Mouse (Mus musculus): ENCODE measurements at regions not wholly inside any gene's neighbourhood (a gene's known extent, or its start where the extent isn't known, plus 50 kb on each side); places are given as distances from the start of the nearest gene placed in this dataset.

DNA sequence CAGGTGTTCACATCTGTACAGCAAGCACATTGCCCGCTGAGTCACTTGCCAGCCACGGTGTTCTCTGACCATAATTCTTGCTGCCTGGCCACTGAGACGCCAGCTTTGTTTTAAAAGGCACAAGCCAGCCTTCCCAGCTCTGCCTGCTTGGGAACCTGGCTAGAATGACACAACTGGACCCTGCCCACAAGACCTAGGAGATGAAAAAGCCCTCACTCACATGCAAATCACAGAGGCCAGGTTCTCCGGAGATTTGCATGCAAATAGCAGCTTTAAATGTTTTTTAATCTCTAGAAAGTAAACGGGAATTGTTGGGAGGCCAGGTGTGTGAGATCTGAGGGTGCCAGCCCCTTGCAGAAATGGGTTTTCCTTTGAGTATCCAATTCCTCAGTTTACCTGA is 71.9 kb downstream of the 1810010D01Rik start:
- TF ChIP-seq SRF (IDR thresholded peaks at IDR 0.05; ENCODE audit: control insufficient read depth, insufficient read length, low read depth): no peak
- no peak for TF ChIP-seq E2F4 (IDR thresholded peaks at IDR 0.05; ENCODE audit: insufficient read depth)
- TF ChIP-seq MAX (IDR thresholded peaks at IDR 0.05; ENCODE audit: low read depth): no peak
- TF ChIP-seq POLR2AphosphoS2 (IDR thresholded peaks at IDR 0.05; ENCODE audit: insufficient read length, low read depth): no peak
- no peak for TF ChIP-seq USF1 (IDR thresholded peaks at IDR 0.05; ENCODE audit: low read depth)
- TF ChIP-seq MYOD1 (IDR thresholded peaks at IDR 0.05; ENCODE audit: control insufficient read depth in 1 of 3, insufficient read length in 2 of 3, low read depth in 2 of 3): no peak
- TF ChIP-seq MYOG (IDR thresholded peaks at IDR 0.05; ENCODE audit: control insufficient read depth in 1 of 3, insufficient read depth in 1 of 3, insufficient read length in 2 of 3, low read depth in 2 of 3): no peak
- no peak for TF ChIP-seq CEBPB (IDR thresholded peaks at IDR 0.05; ENCODE audit: insufficient read depth, poor library complexity, severe bottlenecking)
- TF ChIP-seq TCF12 (IDR thresholded peaks at IDR 0.05; ENCODE audit: insufficient read depth, poor library complexity, severe bottlenecking): no peak
- TF ChIP-seq REST (IDR thresholded peaks at IDR 0.05; ENCODE audit: insufficient read depth, insufficient read length): no peak
- no peak for TF ChIP-seq POLR2A (IDR thresholded peaks at IDR 0.05; ENCODE audit: insufficient read length, low read depth)
- no peak for TF ChIP-seq TCF3 (IDR thresholded peaks at IDR 0.05; ENCODE audit: insufficient read length, low read depth)
- H3K4me3 ChIP-seq: no peak overlapping the region
- H3K27me3 ChIP-seq (ENCODE audit: control insufficient read depth, insufficient read depth, insufficient read length): no peaks in the 10 kb centered on the region
- H3ac ChIP-seq (ENCODE audit: control insufficient read depth, insufficient read length): no peak overlapping the region
- no peaks in the 10 kb centered on the region for H3K79me2 ChIP-seq (ENCODE audit: control insufficient read depth, insufficient read depth)
- H3K36me3 ChIP-seq (ENCODE audit: control insufficient read depth, insufficient read depth): no peaks in the 10 kb centered on the region
- H3K4me2 ChIP-seq (ENCODE audit: low read depth): no peak overlapping the region

DNA sequence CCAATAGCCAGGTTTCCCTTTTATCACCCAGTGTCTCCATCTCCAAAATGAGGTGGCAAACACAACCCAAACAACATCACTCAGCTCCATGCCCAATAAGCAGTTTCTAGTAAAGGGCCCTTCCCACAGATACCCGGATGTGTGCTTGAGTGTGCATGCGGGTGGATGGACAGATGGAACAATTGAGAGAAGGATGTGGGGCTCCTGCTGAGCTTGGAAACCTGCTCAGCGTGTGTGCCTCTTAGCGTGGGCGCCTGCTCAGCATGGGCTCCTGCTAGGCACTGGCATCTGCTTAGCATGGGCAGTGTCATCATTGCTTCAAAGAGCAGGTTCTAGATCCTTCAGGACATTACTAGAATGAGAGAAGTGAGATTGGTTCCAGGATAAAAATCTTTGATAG is 75.4 kb downstream of the 1810010D01Rik start:
- TF ChIP-seq MYOD1 (IDR thresholded peaks at IDR 0.05; ENCODE audit: control insufficient read depth in 1 of 3, insufficient read length in 2 of 3, low read depth in 2 of 3) (no peak), SRF (IDR thresholded peaks at IDR 0.05; ENCODE audit: control insufficient read depth, insufficient read length, low read depth) (no peak), MYOG (IDR thresholded peaks at IDR 0.05; ENCODE audit: control insufficient read depth in 1 of 3, insufficient read depth in 1 of 3, insufficient read length in 2 of 3, low read depth in 2 of 3) (no peak), TCF12 (IDR thresholded peaks at IDR 0.05; ENCODE audit: insufficient read depth, poor library complexity, severe bottlenecking) (no peak), POLR2A (IDR thresholded peaks at IDR 0.05; ENCODE audit: insufficient read length, low read depth) (no peak), TCF3 (IDR thresholded peaks at IDR 0.05; ENCODE audit: insufficient read length, low read depth) (no peak), MAX (IDR thresholded peaks at IDR 0.05; ENCODE audit: low read depth) (no peak), CEBPB (IDR thresholded peaks at IDR 0.05; ENCODE audit: insufficient read depth, poor library complexity, severe bottlenecking) (no peak), REST (IDR thresholded peaks at IDR 0.05; ENCODE audit: insufficient read depth, insufficient read length) (no peak), E2F4 (IDR thresholded peaks at IDR 0.05; ENCODE audit: insufficient read depth) (no peak), USF1 (IDR thresholded peaks at IDR 0.05; ENCODE audit: low read depth) (no peak), POLR2AphosphoS2 (IDR thresholded peaks at IDR 0.05; ENCODE audit: insufficient read length, low read depth) (no peak)
- no peaks in the 10 kb centered on the region for H3K79me2 ChIP-seq (ENCODE audit: control insufficient read depth, insufficient read depth)
- no peaks in the 10 kb centered on the region for H3K27me3 ChIP-seq (ENCODE audit: control insufficient read depth, insufficient read depth, insufficient read length)
- H3K4me3 ChIP-seq: no peak overlapping the region
- no peak overlapping the region for H3ac ChIP-seq (ENCODE audit: control insufficient read depth, insufficient read length)
- H3K36me3 ChIP-seq (ENCODE audit: control insufficient read depth, insufficient read depth): no peaks in the 10 kb centered on the region
- H3K4me2 ChIP-seq (ENCODE audit: low read depth): no peak overlapping the region

DNA sequence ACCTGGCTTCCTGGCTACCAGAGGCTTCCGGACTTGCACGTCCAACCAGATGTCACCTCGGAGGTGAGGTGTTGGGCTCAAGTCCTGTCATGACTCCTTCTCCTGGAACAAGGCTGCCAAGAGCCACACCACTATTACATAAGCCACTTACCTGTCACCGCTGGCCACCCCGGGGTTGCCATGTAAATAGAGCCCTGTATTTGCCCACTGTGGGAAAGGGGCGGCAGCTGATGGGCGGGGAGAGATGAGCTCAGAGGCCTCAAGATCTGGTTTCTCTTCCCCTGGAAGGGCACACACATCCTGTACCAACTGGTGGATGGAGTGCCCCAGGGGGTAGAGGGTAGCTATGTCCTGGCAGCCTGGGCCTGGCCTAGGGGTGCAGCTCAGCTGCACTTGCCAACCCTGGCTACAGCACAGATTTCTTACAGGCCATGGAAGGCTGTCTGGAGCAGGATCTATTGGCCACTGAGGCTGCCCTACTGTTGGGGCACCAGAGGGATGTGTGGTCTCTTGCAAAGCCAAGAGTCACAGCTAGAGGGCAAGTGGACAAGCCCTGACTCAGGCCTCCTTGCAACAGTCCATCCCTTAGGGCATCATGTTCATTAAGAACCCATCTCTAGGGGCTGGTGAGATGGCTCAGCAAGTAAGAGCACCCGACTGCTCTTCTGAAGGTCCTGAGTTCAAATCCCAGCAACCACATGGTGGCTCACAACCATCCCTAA is 76.3 kb downstream of the 1810010D01Rik start:
- no peak overlapping the region for H3K4me2 ChIP-seq (ENCODE audit: low read depth)
- H3K36me3 ChIP-seq (ENCODE audit: control insufficient read depth, insufficient read depth): no peaks in the 10 kb centered on the region
- H3K27me3 ChIP-seq (ENCODE audit: control insufficient read depth, insufficient read depth, insufficient read length): no peaks in the 10 kb centered on the region
- H3ac ChIP-seq (ENCODE audit: control insufficient read depth, insufficient read length): no peak overlapping the region
- TF ChIP-seq TCF3 (IDR thresholded peaks at IDR 0.05; ENCODE audit: insufficient read length, low read depth): no peak
- no peak for TF ChIP-seq POLR2A (IDR thresholded peaks at IDR 0.05; ENCODE audit: insufficient read length, low read depth)
- TF ChIP-seq MAX (IDR thresholded peaks at IDR 0.05; ENCODE audit: low read depth): no peak
- no peak for TF ChIP-seq USF1 (IDR thresholded peaks at IDR 0.05; ENCODE audit: low read depth)
- TF ChIP-seq TCF12 (IDR thresholded peaks at IDR 0.05; ENCODE audit: insufficient read depth, poor library complexity, severe bottlenecking): no peak
- TF ChIP-seq MYOD1 (IDR thresholded peaks at IDR 0.05; ENCODE audit: control insufficient read depth in 1 of 3, insufficient read length in 2 of 3, low read depth in 2 of 3): no peak
- TF ChIP-seq E2F4 (IDR thresholded peaks at IDR 0.05; ENCODE audit: insufficient read depth): no peak
- TF ChIP-seq POLR2AphosphoS2 (IDR thresholded peaks at IDR 0.05; ENCODE audit: insufficient read length, low read depth): no peak
- TF ChIP-seq SRF (IDR thresholded peaks at IDR 0.05; ENCODE audit: control insufficient read depth, insufficient read length, low read depth): no peak
- no peak for TF ChIP-seq CEBPB (IDR thresholded peaks at IDR 0.05; ENCODE audit: insufficient read depth, poor library complexity, severe bottlenecking)
- TF ChIP-seq MYOG (IDR thresholded peaks at IDR 0.05; ENCODE audit: control insufficient read depth in 1 of 3, insufficient read depth in 1 of 3, insufficient read length in 2 of 3, low read depth in 2 of 3): no peak
- no peak for TF ChIP-seq REST (IDR thresholded peaks at IDR 0.05; ENCODE audit: insufficient read depth, insufficient read length)
- no peaks in the 10 kb centered on the region for H3K79me2 ChIP-seq (ENCODE audit: control insufficient read depth, insufficient read depth)
- no peak overlapping the region for H3K4me3 ChIP-seq

DNA sequence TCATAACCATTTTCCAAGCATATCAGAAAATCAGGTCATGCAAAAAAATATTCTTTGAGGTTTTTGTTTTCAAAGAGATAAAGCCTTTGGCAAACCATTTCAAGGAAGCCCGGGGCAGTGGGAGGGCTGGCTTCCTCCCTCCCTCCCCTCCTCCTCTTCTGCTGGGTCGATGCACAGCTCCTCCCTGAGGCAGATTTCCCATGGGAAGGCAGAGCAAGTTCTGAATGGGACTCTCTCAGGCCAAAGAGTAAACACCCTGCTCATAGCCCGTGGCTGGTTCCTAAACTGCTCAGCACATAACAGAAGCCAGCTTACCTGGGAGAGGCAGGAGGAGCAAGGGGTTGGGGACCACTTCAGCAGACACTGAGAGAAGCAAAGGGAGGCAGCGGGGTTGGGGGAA is 77.9 kb downstream of the 1810010D01Rik start:
- Histone ChIP-seq H3K27me3 (ENCODE audit: control insufficient read depth, insufficient read depth, insufficient read length) (no peaks in the 10 kb centered on the region), H3K36me3 (ENCODE audit: control insufficient read depth, insufficient read depth) (no peaks in the 10 kb centered on the region), H3K4me3 (no peak overlapping the region), H3ac (ENCODE audit: control insufficient read depth, insufficient read length) (no peak overlapping the region), H3K4me2 (ENCODE audit: low read depth) (no peak overlapping the region), H3K79me2 (ENCODE audit: control insufficient read depth, insufficient read depth) (no peaks in the 10 kb centered on the region)
- TF ChIP-seq CEBPB (IDR thresholded peaks at IDR 0.05; ENCODE audit: insufficient read depth, poor library complexity, severe bottlenecking): no peak
- TF ChIP-seq SRF (IDR thresholded peaks at IDR 0.05; ENCODE audit: control insufficient read depth, insufficient read length, low read depth): no peak
- no peak for TF ChIP-seq TCF3 (IDR thresholded peaks at IDR 0.05; ENCODE audit: insufficient read length, low read depth)
- TF ChIP-seq MYOG (IDR thresholded peaks at IDR 0.05; ENCODE audit: control insufficient read depth in 1 of 3, insufficient read depth in 1 of 3, insufficient read length in 2 of 3, low read depth in 2 of 3): no peak
- no peak for TF ChIP-seq MAX (IDR thresholded peaks at IDR 0.05; ENCODE audit: low read depth)
- no peak for TF ChIP-seq USF1 (IDR thresholded peaks at IDR 0.05; ENCODE audit: low read depth)
- no peak for TF ChIP-seq POLR2AphosphoS2 (IDR thresholded peaks at IDR 0.05; ENCODE audit: insufficient read length, low read depth)
- no peak for TF ChIP-seq MYOD1 (IDR thresholded peaks at IDR 0.05; ENCODE audit: control insufficient read depth in 1 of 3, insufficient read length in 2 of 3, low read depth in 2 of 3)
- TF ChIP-seq POLR2A (IDR thresholded peaks at IDR 0.05; ENCODE audit: insufficient read length, low read depth): no peak
- TF ChIP-seq TCF12 (IDR thresholded peaks at IDR 0.05; ENCODE audit: insufficient read depth, poor library complexity, severe bottlenecking): no peak
- no peak for TF ChIP-seq E2F4 (IDR thresholded peaks at IDR 0.05; ENCODE audit: insufficient read depth)
- TF ChIP-seq REST (IDR thresholded peaks at IDR 0.05; ENCODE audit: insufficient read depth, insufficient read length): no peak

Data from myocyte (in vitro differentiated cells).